Mouse (Mus musculus): ENCODE results near the gene Dcaf15. TPM values are rescaled to one million over a fixed set of nuclear protein-coding genes. Genes with fewer than 3 reads are reported as not detected.

Dcaf15 gene
- polyA plus RNA-seq, 1 experiment: 23.7 TPM

- no peak for TF ChIP-seq POLR2A (IDR thresholded peaks at IDR 0.05; ENCODE audit: borderline replicate concordance, low read depth, low read length)
- TF ChIP-seq CTCF (IDR thresholded peaks at IDR 0.05; ENCODE audit: low read depth, low read length): no peak
- H3K4me3 ChIP-seq (ENCODE audit: insufficient read depth, low read length): no peak overlapping the region
- no peak overlapping the region for H3K27ac ChIP-seq (ENCODE audit: insufficient read depth, low read depth, low read length)
Observed at GRCm38 (mm10) chr8:84057827-84058226, 46.7 kb downstream of the Dcaf15 start.

GRCm38 (mm10) chr8:84053229-84053628 is 51.3 kb downstream of the Dcaf15 start:
- no peak overlapping the region for H3K4me3 ChIP-seq (ENCODE audit: insufficient read depth, low read length)

More at GRCm38 (mm10) chr8:84057827-84058226, 46.7 kb downstream of the Dcaf15 start:
- H3K4me1 ChIP-seq (ENCODE audit: control insufficient read depth, insufficient read depth, low read length): no peaks in the 10 kb centered on the region

GRCm38 (mm10) chr8:84052746-84053145 is 51.8 kb downstream of the Dcaf15 start:
- TF ChIP-seq CTCF (IDR thresholded peaks at IDR 0.05; ENCODE audit: low read depth, low read length): no peak
- TF ChIP-seq POLR2A (IDR thresholded peaks at IDR 0.05; ENCODE audit: borderline replicate concordance, low read depth, low read length): no peak
- H3K4me1 ChIP-seq (ENCODE audit: control insufficient read depth, insufficient read depth, low read length): no peaks in the 10 kb centered on the region
- H3K4me3 ChIP-seq (ENCODE audit: insufficient read depth, low read length): no peak overlapping the region
- no peak overlapping the region for H3K27ac ChIP-seq (ENCODE audit: insufficient read depth, low read depth, low read length)

More at GRCm38 (mm10) chr8:84053229-84053628, 51.3 kb downstream of the Dcaf15 start:
- Histone ChIP-seq H3K27ac (ENCODE audit: insufficient read depth, low read depth, low read length) (no peak overlapping the region), H3K4me1 (ENCODE audit: control insufficient read depth, insufficient read depth, low read length) (no peaks in the 10 kb centered on the region)
- TF ChIP-seq CTCF (IDR thresholded peaks at IDR 0.05; ENCODE audit: low read depth, low read length): no peak
- TF ChIP-seq POLR2A (IDR thresholded peaks at IDR 0.05; ENCODE audit: borderline replicate concordance, low read depth, low read length): no peak

- TF ChIP-seq POLR2A (IDR thresholded peaks at IDR 0.05; ENCODE audit: borderline replicate concordance, low read depth, low read length) (no peak), CTCF (IDR thresholded peaks at IDR 0.05; ENCODE audit: low read depth, low read length) (no peak)
- H3K27ac ChIP-seq (ENCODE audit: insufficient read depth, low read depth, low read length): no peak overlapping the region
- H3K4me1 ChIP-seq (ENCODE audit: control insufficient read depth, insufficient read depth, low read length): no peaks in the 10 kb centered on the region
Observed at GRCm38 (mm10) chr8:84048171-84048570, 56.4 kb downstream of the Dcaf15 start.

More at GRCm38 (mm10) chr8:84048171-84048570, 56.4 kb downstream of the Dcaf15 start:
- no peak overlapping the region for H3K4me3 ChIP-seq (ENCODE audit: insufficient read depth, low read length)

Other genes starting within 250 kb of the Dcaf15 start
- 0.31 and 2.0 TPM in 2 replicates for gene Adgrl1, start 204.7 kb downstream of the Dcaf15 start, polyA plus RNA-seq (2012; ENCODE audit: insufficient read depth, insufficient read length, missing spikeins)
- 0.98 and 1.3 TPM in 2 replicates for gene Gm10644, start 149.6 kb downstream of the Dcaf15 start, polyA plus RNA-seq (2012; ENCODE audit: insufficient read depth, insufficient read length, missing spikeins)
- 41.3 and 42.9 TPM in 2 replicates for gene Asf1b, start 149.3 kb downstream of the Dcaf15 start, polyA plus RNA-seq (2012; ENCODE audit: insufficient read depth, insufficient read length, missing spikeins)
- gene Prkaca, start 131.8 kb downstream of the Dcaf15 start, polyA plus RNA-seq (2012; ENCODE audit: insufficient read depth, insufficient read length, missing spikeins): 73.1 and 81.8 TPM in 2 replicates
- gene Samd1, start 107.1 kb downstream of the Dcaf15 start, polyA plus RNA-seq (2012; ENCODE audit: insufficient read depth, insufficient read length, missing spikeins): 70.3 and 82.9 TPM in 2 replicates
- gene 1700067K01Rik, start 103.3 kb downstream of the Dcaf15 start, polyA plus RNA-seq (2012; ENCODE audit: insufficient read depth, insufficient read length, missing spikeins): 0.56 TPM in 1 of 2 replicates, not detected in the other
- gene 2210011C24Rik, start 92.6 kb downstream of the Dcaf15 start, polyA plus RNA-seq (2012; ENCODE audit: insufficient read depth, insufficient read length, missing spikeins): 2.4 and 2.8 TPM in 2 replicates
- gene Palm3, start 83.3 kb downstream of the Dcaf15 start, polyA plus RNA-seq (2012; ENCODE audit: insufficient read depth, insufficient read length, missing spikeins): not detected in 2 replicates
- gene Il27ra, start 62.2 kb downstream of the Dcaf15 start, polyA plus RNA-seq (2012; ENCODE audit: insufficient read depth, insufficient read length, missing spikeins): 0.68 and 1.7 TPM in 2 replicates
- gene Rln3, start 59.8 kb downstream of the Dcaf15 start, polyA plus RNA-seq (2012; ENCODE audit: insufficient read depth, insufficient read length, missing spikeins): not detected in 2 replicates
- 0.58 and 1.0 TPM in 2 replicates for gene Gm10643, start 39.6 kb downstream of the Dcaf15 start, polyA plus RNA-seq (2012; ENCODE audit: insufficient read depth, insufficient read length, missing spikeins)
- gene Rfx1, start 37.9 kb downstream of the Dcaf15 start, polyA plus RNA-seq (2012; ENCODE audit: insufficient read depth, insufficient read length, missing spikeins): 17.2 TPM in 2 replicates
- gene Podnl1, start 21.2 kb upstream of the Dcaf15 start, polyA plus RNA-seq (2012; ENCODE audit: insufficient read depth, insufficient read length, missing spikeins): 0.39 and 0.74 TPM in 2 replicates
- 23.6 and 28.8 TPM in 2 replicates for gene Cc2d1a, start 43.2 kb upstream of the Dcaf15 start, polyA plus RNA-seq (2012; ENCODE audit: insufficient read depth, insufficient read length, missing spikeins)
- gene 4930432K21Rik, start 43.3 kb upstream of the Dcaf15 start, polyA plus RNA-seq (2012; ENCODE audit: insufficient read depth, insufficient read length, missing spikeins): 0.49 and 1.2 TPM in 2 replicates
- not detected in 2 replicates for gene Nanos3, start 80.4 kb upstream of the Dcaf15 start, polyA plus RNA-seq (2012; ENCODE audit: insufficient read depth, insufficient read length, missing spikeins)
- gene Zswim4, start 132.3 kb upstream of the Dcaf15 start, polyA plus RNA-seq (2012; ENCODE audit: insufficient read depth, insufficient read length, missing spikeins): 9.4 and 10.9 TPM in 2 replicates
- 164 and 172 TPM in 2 replicates for gene D8Ertd738e, start 145.0 kb upstream of the Dcaf15 start, polyA plus RNA-seq (2012; ENCODE audit: insufficient read depth, insufficient read length, missing spikeins)
- gene Mri1, start 152.6 kb upstream of the Dcaf15 start, polyA plus RNA-seq (2012; ENCODE audit: insufficient read depth, insufficient read length, missing spikeins): 10.0 and 11.6 TPM in 2 replicates
- 22.8 and 27.3 TPM in 2 replicates for gene Ccdc130, start 165.6 kb upstream of the Dcaf15 start, polyA plus RNA-seq (2012; ENCODE audit: insufficient read depth, insufficient read length, missing spikeins)

All from bone marrow macrophage, adult 2 months (primary cell).